Mouse (Mus musculus): ENCODE data around the gene Arid3b.

- TF ChIP-seq CTCF (IDR thresholded peaks at IDR 0.05; ENCODE audit: low read depth, low read length) = no peak
- no peak for TF ChIP-seq EP300 (IDR thresholded peaks at IDR 0.05; ENCODE audit: insufficient read depth, low read depth, low read length)
Observed at GRCm38 (mm10) chr9:57750901-57751300, 85.7 kb downstream of the Arid3b start.

All from ES-Bruce4 (cell line).